Mouse (Mus musculus): Measurements from ENCODE around the gene Cd300lb. TPM values are rescaled to one million over a fixed set of nuclear protein-coding genes. Genes with fewer than 3 reads are reported as not detected.

Gene Cd300lb
- polyA plus RNA-seq (2012; rRNA removed): 0.08 and 0.13 TPM in 2 replicates

GRCm38 (mm10) chr11:114934144-114934543 is at the start of gene Cd300lb:
Gene Cd300lb (minus strand): TSS chr11:114934386.
- Histone ChIP-seq H3K27ac (ENCODE audit: insufficient read depth, low read length) (no peak within 1 kb of the TSS), H3K4me3 (ENCODE audit: insufficient read depth, low read length) (no peak within 1 kb of the TSS), H3K4me1 (ENCODE audit: control insufficient read depth, insufficient read depth, low read length) (0 out of 2 replicates have a peak, but pooled peaks cover 1% of the 10 kb centered on the region)
- TF ChIP-seq CTCF (IDR thresholded peaks at IDR 0.05; ENCODE audit: extremely low read depth, insufficient read depth, low read length) (no peak), POLR2A (IDR thresholded peaks at IDR 0.05; ENCODE audit: extremely low read depth, insufficient read depth, low read length) (no peak)

GRCm38 (mm10) chr11:114981866-114982265 is 47.7 kb upstream of the Cd300lb start:
- Histone ChIP-seq H3K27ac (ENCODE audit: insufficient read depth, low read length) (no peak overlapping the region), H3K4me3 (ENCODE audit: insufficient read depth, low read length) (no peak overlapping the region), H3K4me1 (ENCODE audit: control insufficient read depth, insufficient read depth, low read length) (no peaks in the 10 kb centered on the region)
- TF ChIP-seq POLR2A (IDR thresholded peaks at IDR 0.05; ENCODE audit: extremely low read depth, insufficient read depth, low read length): no peak
- TF ChIP-seq CTCF (IDR thresholded peaks at IDR 0.05; ENCODE audit: extremely low read depth, insufficient read depth, low read length): no peak

- no peak for TF ChIP-seq CTCF (IDR thresholded peaks at IDR 0.05; ENCODE audit: extremely low read depth, insufficient read depth, low read length)
- no peak for TF ChIP-seq POLR2A (IDR thresholded peaks at IDR 0.05; ENCODE audit: extremely low read depth, insufficient read depth, low read length)
- no peak overlapping the region for H3K4me3 ChIP-seq (ENCODE audit: insufficient read depth, low read length)
- H3K27ac ChIP-seq (ENCODE audit: insufficient read depth, low read length): no peak overlapping the region
- no peaks in the 10 kb centered on the region for H3K4me1 ChIP-seq (ENCODE audit: control insufficient read depth, insufficient read depth, low read length)
Observed at GRCm38 (mm10) chr11:114972726-114973125, 38.5 kb upstream of the Cd300lb start.

DNA sequence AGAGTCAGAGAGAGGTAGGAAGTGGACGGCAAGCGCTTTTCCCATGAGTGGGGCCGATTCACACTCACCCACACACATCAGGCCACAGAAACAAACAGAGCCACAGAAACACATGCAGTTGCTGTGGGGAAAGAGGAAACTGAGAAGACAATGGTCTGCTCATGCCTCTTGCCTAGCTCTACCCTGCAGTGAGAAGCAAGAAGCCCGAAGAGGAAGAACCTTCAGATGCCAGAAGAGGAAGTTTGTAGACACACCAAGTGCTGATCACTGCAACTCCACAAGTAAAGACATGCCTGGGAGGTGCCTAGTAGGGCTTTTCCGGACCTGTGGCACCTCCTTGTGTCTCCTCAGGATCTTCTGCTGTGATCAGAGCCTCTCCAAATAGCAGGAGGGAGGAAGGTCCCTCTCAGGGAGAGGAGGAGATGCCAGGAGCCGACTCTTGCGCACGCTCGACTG is 34.6 kb upstream of the Cd300lb start, which contains the start of gene Cd300c:
TSS of gene Cd300c (minus strand) at position 406 of the 456 bp plus-strand sequence.
- no peak within 1 kb of the TSS for H3K4me3 ChIP-seq (ENCODE audit: insufficient read depth, low read length)
- TF ChIP-seq CTCF (IDR thresholded peaks at IDR 0.05; ENCODE audit: extremely low read depth, insufficient read depth, low read length): no peak
- TF ChIP-seq POLR2A (IDR thresholded peaks at IDR 0.05; ENCODE audit: extremely low read depth, insufficient read depth, low read length): no peak
- no peaks in the 10 kb centered on the region for H3K4me1 ChIP-seq (ENCODE audit: control insufficient read depth, insufficient read depth, low read length)

GRCm38 (mm10) chr11:114965182-114965828 is 31.1 kb upstream of the Cd300lb start:
- TF ChIP-seq POLR2A (IDR thresholded peaks at IDR 0.05; ENCODE audit: extremely low read depth, insufficient read depth, low read length) (no peak), CTCF (IDR thresholded peaks at IDR 0.05; ENCODE audit: extremely low read depth, insufficient read depth, low read length) (no peak)

More for the DNA sequence above, 34.6 kb upstream of the Cd300lb start, which contains the start of gene Cd300c:
- H3K27ac ChIP-seq (ENCODE audit: insufficient read depth, low read length): no peak within 1 kb of the TSS

GRCm38 (mm10) chr11:114960369-114960768 is 26.2 kb upstream of the Cd300lb start:
- no peak overlapping the region for H3K27ac ChIP-seq (ENCODE audit: insufficient read depth, low read length)
- TF ChIP-seq POLR2A (IDR thresholded peaks at IDR 0.05; ENCODE audit: extremely low read depth, insufficient read depth, low read length) (no peak), CTCF (IDR thresholded peaks at IDR 0.05; ENCODE audit: extremely low read depth, insufficient read depth, low read length) (no peak)
- no peaks in the 10 kb centered on the region for H3K4me1 ChIP-seq (ENCODE audit: control insufficient read depth, insufficient read depth, low read length)
- no peak overlapping the region for H3K4me3 ChIP-seq (ENCODE audit: insufficient read depth, low read length)

More at GRCm38 (mm10) chr11:114965182-114965828, 31.1 kb upstream of the Cd300lb start:
- Histone ChIP-seq H3K27ac (ENCODE audit: insufficient read depth, low read length) (no peak overlapping the region), H3K4me3 (ENCODE audit: insufficient read depth, low read length) (no peak overlapping the region), H3K4me1 (ENCODE audit: control insufficient read depth, insufficient read depth, low read length) (no peaks in the 10 kb centered on the region)

GRCm38 (mm10) chr11:114933591-114933990 is 595 bp downstream of the Cd300lb start:
- no peak overlapping the region for H3K4me3 ChIP-seq (ENCODE audit: insufficient read depth, low read length)
- H3K27ac ChIP-seq (ENCODE audit: insufficient read depth, low read length): no peak overlapping the region
- 0 out of 2 replicates have a peak, but pooled peaks cover 1% of the 10 kb centered on the region for H3K4me1 ChIP-seq (ENCODE audit: control insufficient read depth, insufficient read depth, low read length)
- TF ChIP-seq POLR2A (IDR thresholded peaks at IDR 0.05; ENCODE audit: extremely low read depth, insufficient read depth, low read length): no peak
- no peak for TF ChIP-seq CTCF (IDR thresholded peaks at IDR 0.05; ENCODE audit: extremely low read depth, insufficient read depth, low read length)

DNA sequence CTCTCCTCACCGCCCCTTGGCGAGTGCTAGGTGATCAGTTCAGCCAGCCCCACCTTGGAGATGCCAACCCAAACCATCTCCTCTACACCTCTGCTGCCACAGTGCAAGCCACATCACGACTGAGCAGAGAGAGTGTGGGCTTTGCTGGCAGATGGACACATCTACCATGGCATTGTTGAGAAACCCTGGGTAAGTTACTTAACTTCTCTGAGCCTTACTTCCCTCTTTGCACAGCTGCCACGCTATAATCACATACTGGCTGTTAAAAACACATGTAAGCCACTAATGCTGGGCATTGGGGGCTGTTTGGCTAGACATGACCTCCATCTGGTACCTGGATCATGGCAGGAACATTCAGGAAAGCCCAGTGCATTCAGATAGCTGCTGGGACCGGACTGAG is 3.1 kb downstream of the Cd300lb start:
- H3K4me1 ChIP-seq (ENCODE audit: control insufficient read depth, insufficient read depth, low read length): 0 out of 2 replicates have a peak, but pooled peaks cover 1% of the 10 kb centered on the region
- TF ChIP-seq CTCF (IDR thresholded peaks at IDR 0.05; ENCODE audit: extremely low read depth, insufficient read depth, low read length): no peak
- no peak for TF ChIP-seq POLR2A (IDR thresholded peaks at IDR 0.05; ENCODE audit: extremely low read depth, insufficient read depth, low read length)
- no peak overlapping the region for H3K27ac ChIP-seq (ENCODE audit: insufficient read depth, low read length)
- H3K4me3 ChIP-seq (ENCODE audit: insufficient read depth, low read length): no peak overlapping the region

DNA sequence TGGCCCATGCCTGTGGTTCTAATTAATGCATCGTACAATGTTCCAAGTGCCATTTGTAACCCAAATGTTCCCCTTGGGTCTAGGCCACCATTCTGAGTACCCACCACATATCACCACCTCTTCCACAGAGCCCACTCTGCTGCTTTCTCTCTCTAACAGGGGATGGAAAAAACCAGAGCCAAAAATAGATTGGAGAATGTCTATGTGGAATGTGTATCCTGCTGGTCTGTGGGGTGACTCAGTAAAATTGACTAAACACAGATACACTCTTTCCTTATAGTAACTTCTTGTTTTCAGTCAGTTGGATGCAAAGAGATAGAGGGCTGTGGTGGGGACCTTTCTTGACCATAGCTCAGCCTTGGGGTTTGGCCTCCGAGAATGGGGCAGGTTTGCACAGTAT is 4.6 kb downstream of the Cd300lb start:
- Histone ChIP-seq H3K27ac (ENCODE audit: insufficient read depth, low read length) (no peak overlapping the region), H3K4me1 (ENCODE audit: control insufficient read depth, insufficient read depth, low read length) (0 out of 2 replicates have a peak, but pooled peaks cover 1% of the 10 kb centered on the region), H3K4me3 (ENCODE audit: insufficient read depth, low read length) (no peak overlapping the region)
- TF ChIP-seq CTCF (IDR thresholded peaks at IDR 0.05; ENCODE audit: extremely low read depth, insufficient read depth, low read length): no peak
- no peak for TF ChIP-seq POLR2A (IDR thresholded peaks at IDR 0.05; ENCODE audit: extremely low read depth, insufficient read depth, low read length)

DNA sequence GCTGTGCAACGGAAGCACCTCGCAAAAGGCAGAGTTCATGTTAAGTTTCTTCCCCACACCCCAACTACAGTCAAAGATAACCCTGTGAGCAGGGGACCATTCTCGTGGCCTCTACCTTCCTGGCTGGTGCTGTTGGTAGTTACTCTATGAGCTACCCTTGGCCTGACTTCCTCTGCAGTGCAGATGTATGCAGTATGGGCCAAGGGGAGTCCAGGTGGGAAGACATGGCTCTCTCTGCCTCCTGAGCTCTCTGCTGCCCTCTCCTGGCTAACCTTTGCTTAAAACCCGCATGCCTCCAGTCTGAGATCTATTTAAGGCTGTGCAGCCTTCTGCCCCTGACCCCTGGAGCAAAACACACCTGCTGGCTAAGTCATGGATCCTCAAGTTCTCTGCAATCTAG is 10.2 kb downstream of the Cd300lb start:
- TF ChIP-seq POLR2A (IDR thresholded peaks at IDR 0.05; ENCODE audit: extremely low read depth, insufficient read depth, low read length) (no peak), CTCF (IDR thresholded peaks at IDR 0.05; ENCODE audit: extremely low read depth, insufficient read depth, low read length) (peak; percentile 35; the same call in 1 of the 2 replicates)
- Histone ChIP-seq H3K4me1 (ENCODE audit: control insufficient read depth, insufficient read depth, low read length) (peaks cover 2% of the 10 kb centered on the region), H3K4me3 (ENCODE audit: insufficient read depth, low read length) (no peak overlapping the region), H3K27ac (ENCODE audit: insufficient read depth, low read length) (no peak overlapping the region)

Measured in cortical plate, adult 2 months (tissue).